Mouse (Mus musculus) neural tube, embryonic 12.5 days (tissue): Measurements from ENCODE around the gene Gm1043. TPM values are rescaled to one million over a fixed set of nuclear protein-coding genes. Genes with fewer than 3 reads are reported as not detected.

Experiments
- ATAC-seq: fragments of 200-750 bp; cut with Nextera tagmentation; 2 replicates; pipeline ENCODE4 v1.8.0; 2017; ENCODE audit warnings: low read depth, mild to moderate bottlenecking, moderate TSS enrichment, moderate library complexity; ENCODE audit not compliant: low FRiP score
- H3K27ac ChIP-seq: fragments of 300-500 bp; sonication (generic); 2 replicates; pipeline ENCODE4 v1.5.1; 2016
- H3K27me3 ChIP-seq: fragments of 300-500 bp; sonication (generic); replicated peaks from 2 replicates; pipeline ENCODE4 v1.6.1; 2016; ENCODE audit warnings: mild to moderate bottlenecking
- H3K36me3 ChIP-seq: fragments of 300-500 bp; sonication (generic); 2 replicates; pipeline ENCODE4 v1.6.1; 2016; ENCODE audit warnings: mild to moderate bottlenecking
- H3K4me1 ChIP-seq: fragments of 300-500 bp; sonication (generic); 2 replicates; pipeline ENCODE4 v1.6.1; 2016
- H3K4me2 ChIP-seq: fragments of 300-500 bp; sonication (generic); replicated peaks from 2 replicates; pipeline ENCODE4 v1.6.1; 2016; ENCODE audit warnings: mild to moderate bottlenecking
- H3K4me3 ChIP-seq: fragments of 300-500 bp; sonication (generic); 2 replicates; pipeline ENCODE4 v1.5.1; 2016
- H3K9ac ChIP-seq: fragments of 300-500 bp; sonication (generic); 2 replicates; pipeline ENCODE4 v1.6.1; 2016; ENCODE audit warnings: mild to moderate bottlenecking
- H3K9me3 ChIP-seq: fragments of 300-500 bp; sonication (generic); 2 replicates; pipeline ENCODE4 v1.6.1; 2016; ENCODE audit warnings: mild to moderate bottlenecking
- WGBS: fragments of 180-500 bp; shearing (Covaris S2); methylation state at CpG from one replicate; pipeline ENCODE4 v1.1.7; 2016; 5-methylcytosine and 5-hydroxymethylcytosine counted together
- polyA plus RNA-seq: library from polyadenylated mRNA; unstranded; fragments of >200 nt; fragmentation: Nextera tagmentation; extraction: Ambion mirVana; gene quantifications from 2 replicates; pipeline ENCODE4 v1.2.1, GENCODE M21; 2016

Gene Gm1043
- polyA plus RNA-seq, 1 experiment from 2014 or later, result 0.55 TPM

DNA sequence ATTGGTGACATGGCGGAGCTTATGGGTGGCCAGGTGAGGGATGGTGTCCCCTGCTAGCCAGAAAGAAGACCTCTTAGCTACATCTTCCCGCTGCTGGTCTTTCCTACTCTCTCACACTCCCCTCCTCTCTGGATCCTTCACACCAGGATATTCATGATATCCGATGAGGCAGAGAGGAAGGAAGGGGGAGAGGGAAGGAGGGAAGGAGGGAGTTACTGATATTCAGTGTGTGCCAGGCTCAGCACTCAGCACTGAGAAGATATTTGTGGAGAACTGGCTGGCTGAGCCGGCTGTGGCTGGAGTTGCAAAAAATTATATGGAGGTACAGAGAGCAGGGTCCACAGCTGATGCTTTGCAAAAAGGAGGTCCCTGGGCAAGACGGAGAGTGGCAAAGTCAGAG, 15.6 kb downstream of the Gm1043 start:
- H3K9ac ChIP-seq, result no peak overlapping the region
- no peaks in the 10 kb centered on the region for H3K4me1 ChIP-seq
- WGBS, result 75% methylated on average over 5 of the region's 5 CpGs
- H3K27me3 ChIP-seq, result no peaks in the 10 kb centered on the region
- H3K36me3 ChIP-seq, result no peaks in the 10 kb centered on the region
- no peaks in the 10 kb centered on the region for H3K9me3 ChIP-seq
- H3K4me2 ChIP-seq, result no peak overlapping the region
- no peak for ATAC-seq
- H3K4me3 ChIP-seq, result no peak overlapping the region
- H3K27ac ChIP-seq, result no peak overlapping the region

DNA sequence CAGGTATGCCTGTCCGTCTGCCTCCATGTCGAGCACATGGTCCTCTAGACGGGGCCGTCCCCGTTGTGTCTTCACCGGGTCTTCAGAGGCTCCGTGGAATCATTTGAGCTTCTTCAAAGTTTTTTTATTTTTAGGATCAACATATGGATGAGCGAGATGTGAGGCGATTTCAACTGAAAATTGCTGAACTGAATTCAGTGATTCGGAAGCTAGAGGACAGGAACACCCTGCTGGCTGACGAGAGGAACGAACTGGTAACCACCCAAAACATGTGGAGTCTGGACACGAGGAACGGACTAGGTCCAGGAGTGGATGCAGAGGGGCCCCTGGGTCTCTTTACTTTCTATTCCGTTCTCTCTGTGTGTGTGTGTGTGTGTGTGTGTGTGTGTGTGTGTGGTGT, 16.5 kb downstream of the Gm1043 start:
- ATAC-seq, result no peak
- H3K9me3 ChIP-seq, result no peaks in the 10 kb centered on the region
- WGBS, result 81% methylated on average over 15 of the region's 15 CpGs
- H3K4me2 ChIP-seq, result no peak overlapping the region
- H3K4me1 ChIP-seq, result no peaks in the 10 kb centered on the region
- H3K27me3 ChIP-seq, result no peaks in the 10 kb centered on the region
- no peak overlapping the region for H3K4me3 ChIP-seq
- no peak overlapping the region for H3K27ac ChIP-seq
- no peaks in the 10 kb centered on the region for H3K36me3 ChIP-seq
- no peak overlapping the region for H3K9ac ChIP-seq

GRCm38 (mm10) chr5:37102056-37102455, 16.9 kb downstream of the Gm1043 start:
- H3K36me3 ChIP-seq, result no peaks in the 10 kb centered on the region
- H3K9me3 ChIP-seq, result no peaks in the 10 kb centered on the region
- no peaks in the 10 kb centered on the region for H3K4me1 ChIP-seq
- no peaks in the 10 kb centered on the region for H3K27me3 ChIP-seq
- no peak overlapping the region for H3K9ac ChIP-seq
- 69% methylated on average over 6 of the region's 6 CpGs for WGBS
- no peak overlapping the region for H3K4me3 ChIP-seq
- no peak for ATAC-seq
- H3K4me2 ChIP-seq, result no peak overlapping the region
- no peak overlapping the region for H3K27ac ChIP-seq

- H3K9me3 ChIP-seq, result no peaks in the 10 kb centered on the region
- ATAC-seq, result no peak
These were observed 20.6 kb downstream of the Gm1043 start for GRCm38 (mm10) chr5:37105531-37106456.

GRCm38 (mm10) chr5:37107111-37107510, 21.9 kb downstream of the Gm1043 start:
- H3K36me3 ChIP-seq, result no peaks in the 10 kb centered on the region
- H3K27ac ChIP-seq, result no peak overlapping the region
- no peak overlapping the region for H3K9ac ChIP-seq
- ATAC-seq, result no peak
- H3K4me2 ChIP-seq, result no peak overlapping the region
- H3K27me3 ChIP-seq, result no peaks in the 10 kb centered on the region
- no peaks in the 10 kb centered on the region for H3K4me1 ChIP-seq
- H3K4me3 ChIP-seq, result no peak overlapping the region
- 84% methylated on average over 5 of the region's 5 CpGs for WGBS
- no peaks in the 10 kb centered on the region for H3K9me3 ChIP-seq

More at GRCm38 (mm10) chr5:37105531-37106456, 20.6 kb downstream of the Gm1043 start:
- Histone ChIP-seq H3K27ac (no peak overlapping the region), H3K4me1 (no peaks in the 10 kb centered on the region), H3K9ac (no peak overlapping the region), H3K4me3 (no peak overlapping the region), H3K4me2 (no peak overlapping the region), H3K36me3 (no peaks in the 10 kb centered on the region), H3K27me3 (no peaks in the 10 kb centered on the region)
- WGBS, result 78% methylated on average over 23 of the region's 23 CpGs

GRCm38 (mm10) chr5:37107611-37108010, 22.4 kb downstream of the Gm1043 start:
- Histone ChIP-seq H3K36me3 (no peaks in the 10 kb centered on the region), H3K4me3 (no peak overlapping the region), H3K4me1 (no peaks in the 10 kb centered on the region), H3K4me2 (no peak overlapping the region), H3K27me3 (no peaks in the 10 kb centered on the region), H3K27ac (no peak overlapping the region), H3K9ac (no peak overlapping the region), H3K9me3 (no peaks in the 10 kb centered on the region)
- ATAC-seq, result no peak
- 88% methylated on average over 6 of the region's 6 CpGs for WGBS

DNA sequence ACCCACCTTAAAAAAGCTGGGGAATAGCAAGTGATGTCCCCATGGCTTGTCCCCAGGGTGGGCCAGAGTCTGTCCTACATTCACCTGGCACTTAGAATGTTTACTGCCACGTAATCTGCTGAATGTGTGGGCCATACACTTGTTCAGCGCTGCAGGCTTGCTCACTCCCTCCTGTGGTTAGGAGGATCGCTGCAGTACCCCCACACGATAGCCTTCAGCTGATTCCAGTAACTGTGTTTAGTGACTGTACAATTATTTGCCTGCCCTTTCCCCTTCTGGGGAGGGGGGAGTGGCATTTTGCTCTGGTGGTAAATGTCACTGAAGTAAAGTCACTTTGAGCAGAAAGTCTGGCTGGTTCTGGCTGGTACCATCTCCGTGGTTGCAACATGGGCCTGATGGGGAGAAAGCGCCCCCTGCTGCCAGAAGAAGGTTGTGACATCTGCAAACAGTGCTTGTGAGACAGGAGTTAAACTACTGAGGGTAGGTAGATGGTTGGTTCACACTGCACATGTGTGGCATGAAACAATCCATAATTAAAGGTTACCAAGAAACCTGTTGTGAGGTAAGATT, 24.2 kb downstream of the Gm1043 start:
- Histone ChIP-seq H3K4me1 (no peaks in the 10 kb centered on the region), H3K36me3 (no peaks in the 10 kb centered on the region), H3K27ac (no peak overlapping the region), H3K4me2 (no peak overlapping the region), H3K4me3 (no peak overlapping the region), H3K27me3 (no peaks in the 10 kb centered on the region), H3K9ac (no peak overlapping the region), H3K9me3 (no peaks in the 10 kb centered on the region)
- no peak for ATAC-seq
- WGBS, result 34% methylated on average over 6 of the region's 6 CpGs

DNA sequence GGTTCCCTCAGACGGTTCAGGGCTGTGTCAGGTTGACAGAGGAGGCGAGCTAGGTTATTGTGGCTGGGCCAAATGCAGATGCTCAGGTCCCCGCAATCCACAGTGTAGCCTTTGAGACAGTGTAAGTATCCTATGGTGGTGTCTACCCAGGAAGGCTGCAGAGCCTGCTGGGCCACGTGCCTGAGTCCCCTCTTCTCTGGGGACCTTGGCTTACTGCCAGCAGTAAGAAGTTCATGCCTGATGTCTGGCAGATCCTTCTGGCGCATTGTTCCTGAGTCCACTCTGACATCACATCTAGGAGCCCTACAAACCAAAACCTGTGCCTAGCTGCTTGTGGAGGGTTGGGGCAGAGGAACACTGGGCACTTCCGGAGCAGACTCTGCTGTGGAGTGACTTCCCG, 27.2 kb downstream of the Gm1043 start:
- no peak overlapping the region for H3K9ac ChIP-seq
- no peak overlapping the region for H3K4me2 ChIP-seq
- H3K36me3 ChIP-seq, result no peaks in the 10 kb centered on the region
- ATAC-seq, result no peak
- no peaks in the 10 kb centered on the region for H3K4me1 ChIP-seq
- WGBS, result 77% methylated on average over 7 of the region's 7 CpGs
- no peaks in the 10 kb centered on the region for H3K27me3 ChIP-seq
- H3K27ac ChIP-seq, result no peak overlapping the region
- no peak overlapping the region for H3K4me3 ChIP-seq
- H3K9me3 ChIP-seq, result no peaks in the 10 kb centered on the region

DNA sequence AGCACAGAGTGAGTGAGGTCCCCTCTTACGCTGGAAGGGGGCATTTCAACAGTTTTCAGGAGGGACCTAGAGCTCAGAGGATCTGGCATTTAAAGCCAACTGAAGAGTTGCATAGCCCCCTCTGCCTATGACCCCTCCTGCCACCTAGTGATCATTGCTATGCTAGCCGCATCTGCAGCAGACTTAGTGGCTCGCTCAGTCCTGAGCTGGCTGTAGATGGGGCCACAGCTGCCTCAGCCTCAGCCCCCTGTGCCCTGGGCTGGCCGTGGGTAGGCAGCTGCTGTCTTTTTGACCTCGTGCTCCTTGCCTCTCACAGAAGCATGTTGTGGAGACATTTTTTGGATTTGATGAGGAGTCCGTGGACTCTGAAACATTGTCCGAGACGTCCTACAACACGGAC, 32.0 kb downstream of the Gm1043 start:
- H3K9ac ChIP-seq, result no peak overlapping the region
- H3K27ac ChIP-seq, result no peak overlapping the region
- no peaks in the 10 kb centered on the region for H3K36me3 ChIP-seq
- 61% methylated on average over 9 of the region's 9 CpGs for WGBS
- H3K4me3 ChIP-seq, result no peak overlapping the region
- H3K4me1 ChIP-seq, result no peaks in the 10 kb centered on the region
- no peak overlapping the region for H3K4me2 ChIP-seq
- H3K27me3 ChIP-seq, result no peaks in the 10 kb centered on the region
- peak; percentile 57; the same call in 1 of the 2 replicates for ATAC-seq
- H3K9me3 ChIP-seq, result no peaks in the 10 kb centered on the region

- Histone ChIP-seq H3K4me2 (no peak overlapping the region), H3K27ac (no peak overlapping the region), H3K36me3 (no peaks in the 10 kb centered on the region), H3K27me3 (no peaks in the 10 kb centered on the region), H3K9ac (no peak overlapping the region), H3K4me3 (no peak overlapping the region), H3K9me3 (no peaks in the 10 kb centered on the region), H3K4me1 (no peaks in the 10 kb centered on the region)
- peak; percentile 43; the same call in 1 of the 2 replicates for ATAC-seq
- WGBS, result 56% methylated on average over 4 of the region's 4 CpGs
These were observed 33.1 kb downstream of the Gm1043 start for GRCm38 (mm10) chr5:37118242-37118641.

DNA sequence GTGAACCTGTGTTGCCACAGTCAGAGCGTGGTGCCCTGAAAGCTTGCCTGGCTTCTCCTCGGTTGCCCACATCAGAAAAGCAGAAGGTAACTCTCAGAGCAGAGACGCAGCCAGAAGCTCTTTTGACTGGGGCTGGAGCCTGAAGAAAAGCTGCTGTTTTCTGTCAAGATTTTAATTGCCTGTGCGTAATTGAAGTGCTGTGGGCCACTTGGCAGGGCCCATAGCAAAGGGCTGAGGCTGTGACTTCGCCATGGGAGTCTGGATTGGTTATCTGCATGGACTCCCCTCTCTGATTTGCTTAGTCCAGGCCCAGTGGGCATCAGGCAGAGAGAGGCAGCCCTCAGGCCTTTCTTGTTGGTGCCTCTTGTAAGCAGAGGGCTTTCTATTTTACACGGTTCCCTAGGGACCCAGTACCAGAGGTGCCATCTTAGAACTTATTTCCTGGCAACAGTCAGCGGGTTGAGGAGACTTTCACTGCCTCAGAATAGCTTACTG, 36.1 kb downstream of the Gm1043 start:
- Histone ChIP-seq H3K4me3 (no peak overlapping the region), H3K9ac (no peak overlapping the region), H3K9me3 (no peaks in the 10 kb centered on the region), H3K4me2 (no peak overlapping the region), H3K4me1 (no peaks in the 10 kb centered on the region), H3K27me3 (no peaks in the 10 kb centered on the region), H3K27ac (no peak overlapping the region), H3K36me3 (no peaks in the 10 kb centered on the region)
- 72% methylated on average over 7 of the region's 7 CpGs for WGBS
- ATAC-seq, result no peak

- 57% methylated on average over 4 of the region's 4 CpGs for WGBS
- H3K9me3 ChIP-seq, result no peaks in the 10 kb centered on the region
- H3K4me2 ChIP-seq, result no peak overlapping the region
- no peak overlapping the region for H3K4me3 ChIP-seq
- H3K27ac ChIP-seq, result no peak overlapping the region
- H3K27me3 ChIP-seq, result no peaks in the 10 kb centered on the region
- H3K9ac ChIP-seq, result no peak overlapping the region
- no peak for ATAC-seq
- no peaks in the 10 kb centered on the region for H3K36me3 ChIP-seq
- no peaks in the 10 kb centered on the region for H3K4me1 ChIP-seq
These were observed 46.7 kb downstream of the Gm1043 start for GRCm38 (mm10) chr5:37131841-37132240.
